Mouse (Mus musculus) mouse trophoblast stem cell (cell line): Measurements from ENCODE around the gene Atf4.

Experiments
- in situ Hi-C, 2 experiments: fragments of 300-500 bp; cut with MseI, MboI; formaldehyde crosslinking; loops; 2 replicates in 1 of 2; 3 replicates in 1 of 2; pipeline ENCODE4 v1.15.1; 2025

The Atf4 gene

GRCm38 (mm10) chr15:80280646-80281045 is 25.7 kb downstream of the Atf4 start:
- in situ Hi-C loops, result no loop called here

GRCm38 (mm10) chr15:80286851-80287415 is 31.9 kb downstream of the Atf4 start, which contains the start of gene Cacna1i:
Gene Cacna1i (plus strand): TSS chr15:80287238.
- in situ Hi-C loops, result no loop called here

- in situ Hi-C loops, result no loop called here
These were observed 33.1 kb downstream of the Atf4 start for GRCm38 (mm10) chr15:80288036-80288435.

- in situ Hi-C loops, result no loop called here
These were observed 34.5 kb downstream of the Atf4 start for GRCm38 (mm10) chr15:80289436-80289835.

- in situ Hi-C loops, result no loop called here
These were observed 42.2 kb downstream of the Atf4 start for GRCm38 (mm10) chr15:80297146-80297545.

- in situ Hi-C loops, result no loop called here
These were observed 48.8 kb downstream of the Atf4 start for GRCm38 (mm10) chr15:80303779-80304178.

- in situ Hi-C loops, result no loop called here
These were observed 49.2 kb downstream of the Atf4 start for GRCm38 (mm10) chr15:80304188-80304587.

- in situ Hi-C loops, result no loop called here
These were observed 51.2 kb downstream of the Atf4 start for GRCm38 (mm10) chr15:80306146-80306545.
